Mouse (Mus musculus) cerebellum, postnatal 10 days (tissue): ENCODE results near the gene Mvb12b.
A peak's percentile ranks its signal among the peaks of the same experiment; 100 is the strongest.

Experiments used
- DNase-seq, 2 experiments: peaks; one replicate each; pipeline ENCODE4 v3.0.0; 2021; ENCODE audit warnings: mixed read lengths in 2 of 2

Mvb12b gene

GRCm38 (mm10) chr2:33885264-33885651 is 2.5 kb downstream of the Mvb12b start:
- peak; percentile 45 to 52 for DNase-seq

GRCm38 (mm10) chr2:33884623-33885263 is 3.0 kb downstream of the Mvb12b start:
- peak in 1 of 2 experiments; percentile 49 for DNase-seq

GRCm38 (mm10) chr2:33879223-33879622 is 8.5 kb downstream of the Mvb12b start:
- DNase-seq, result no peak

GRCm38 (mm10) chr2:33878437-33878836 is 9.3 kb downstream of the Mvb12b start:
- no peak for DNase-seq

GRCm38 (mm10) chr2:33877663-33878360 is 9.9 kb downstream of the Mvb12b start:
- DNase-seq, result no peak

- peak; percentile 88 to 93 for DNase-seq
Observed at GRCm38 (mm10) chr2:33876529-33877290, 11.0 kb downstream of the Mvb12b start.

GRCm38 (mm10) chr2:33875594-33875993 is 12.2 kb downstream of the Mvb12b start:
- no peak for DNase-seq

GRCm38 (mm10) chr2:33874856-33875576 is 12.7 kb downstream of the Mvb12b start:
- no peak for DNase-seq

GRCm38 (mm10) chr2:33874367-33874766 is 13.4 kb downstream of the Mvb12b start:
- no peak for DNase-seq

GRCm38 (mm10) chr2:33873501-33873900 is 14.2 kb downstream of the Mvb12b start:
- no peak for DNase-seq

- no peak for DNase-seq
Observed at GRCm38 (mm10) chr2:33872841-33873271, 14.9 kb downstream of the Mvb12b start.

GRCm38 (mm10) chr2:33871181-33871520 is 16.6 kb downstream of the Mvb12b start:
- DNase-seq, result no peak

- peak in 1 of 2 experiments; percentile 49 for DNase-seq
Observed at GRCm38 (mm10) chr2:33870369-33871180, 17.2 kb downstream of the Mvb12b start.

GRCm38 (mm10) chr2:33869689-33870343 is 17.9 kb downstream of the Mvb12b start:
- no peak for DNase-seq

- no peak for DNase-seq
Observed at GRCm38 (mm10) chr2:33868996-33869688, 18.6 kb downstream of the Mvb12b start.

- no peak for DNase-seq
Observed at GRCm38 (mm10) chr2:33868322-33868721, 19.4 kb downstream of the Mvb12b start.

GRCm38 (mm10) chr2:33856746-33857145 is 31.0 kb downstream of the Mvb12b start:
- DNase-seq, result no peak

- no peak for DNase-seq
Observed at GRCm38 (mm10) chr2:33853011-33853976, 34.5 kb downstream of the Mvb12b start.

- DNase-seq, result no peak
Observed at GRCm38 (mm10) chr2:33847196-33847834, 40.4 kb downstream of the Mvb12b start.
